Mouse (Mus musculus) heart, postnatal 14 days (tissue): Measurements from ENCODE around the gene Nrap. TPM values are rescaled to one million over a fixed set of nuclear protein-coding genes. Genes with fewer than 3 reads are reported as not detected.

ENCODE experiments used
- DNase-seq, 2 experiments: peaks; one replicate each; pipeline ENCODE4 v3.0.0; 2021 to 2022
- intact Hi-C: fragments of 180-260 bp; cut with DNase I; formaldehyde crosslinking; loops from one replicate; pipeline ENCODE4 v1.15.1; 2025
- total RNA-seq, 2 experiments: library from RNA; stranded (reverse); gene quantifications; 2 replicates each; pipeline ENCODE4 v1.2.3; 2021

The Nrap gene
- total RNA-seq, 2 experiments from 2014 or later, result 219 to 250 TPM

DNA sequence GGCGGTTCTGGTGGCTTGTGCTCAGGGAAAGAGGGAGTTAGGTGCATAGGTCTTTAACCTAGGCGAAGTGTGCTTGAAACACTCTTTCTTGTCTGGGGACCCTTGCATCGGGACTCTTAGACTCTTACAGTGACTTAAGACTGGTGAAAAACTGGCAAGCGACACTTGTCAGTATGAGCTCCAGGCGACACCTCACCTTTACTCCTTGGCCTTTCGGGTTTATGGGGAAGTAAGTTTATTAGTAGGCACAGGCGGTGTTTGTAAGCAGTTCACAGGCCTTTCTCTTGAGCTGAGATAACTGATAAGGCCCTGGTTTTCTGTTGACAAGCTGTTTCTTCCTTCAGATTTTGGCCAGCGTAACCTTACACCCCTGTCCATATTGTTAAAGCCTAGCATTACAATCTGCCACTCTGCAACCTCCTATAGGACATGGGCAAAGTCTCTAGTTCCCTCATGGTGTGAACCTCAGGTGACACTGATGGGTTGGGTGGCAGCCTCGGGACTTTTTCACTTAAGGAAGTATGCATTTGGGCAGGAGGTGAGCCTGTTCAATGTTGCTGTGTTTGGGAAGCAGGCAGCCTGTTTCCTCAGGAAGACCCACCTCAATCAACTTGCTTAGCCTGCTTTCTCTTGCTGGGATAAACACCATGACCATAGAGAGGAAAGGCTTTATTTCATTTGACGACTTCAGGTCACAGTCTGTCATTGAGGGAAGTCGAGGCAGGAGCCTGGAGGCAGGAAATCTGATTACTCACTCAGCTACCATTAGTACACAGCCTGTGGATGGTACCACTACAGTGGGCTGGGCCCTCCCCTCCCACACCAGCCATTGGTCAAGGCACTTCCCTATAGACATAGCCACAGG is 8.1 kb upstream of the Nrap start:
- intact Hi-C loops, result loop anchor here (2.0 kb wide), 1 partner anchor 37 kb away; no protein-coding TSS in a partner anchor
- no peak for DNase-seq

DNA sequence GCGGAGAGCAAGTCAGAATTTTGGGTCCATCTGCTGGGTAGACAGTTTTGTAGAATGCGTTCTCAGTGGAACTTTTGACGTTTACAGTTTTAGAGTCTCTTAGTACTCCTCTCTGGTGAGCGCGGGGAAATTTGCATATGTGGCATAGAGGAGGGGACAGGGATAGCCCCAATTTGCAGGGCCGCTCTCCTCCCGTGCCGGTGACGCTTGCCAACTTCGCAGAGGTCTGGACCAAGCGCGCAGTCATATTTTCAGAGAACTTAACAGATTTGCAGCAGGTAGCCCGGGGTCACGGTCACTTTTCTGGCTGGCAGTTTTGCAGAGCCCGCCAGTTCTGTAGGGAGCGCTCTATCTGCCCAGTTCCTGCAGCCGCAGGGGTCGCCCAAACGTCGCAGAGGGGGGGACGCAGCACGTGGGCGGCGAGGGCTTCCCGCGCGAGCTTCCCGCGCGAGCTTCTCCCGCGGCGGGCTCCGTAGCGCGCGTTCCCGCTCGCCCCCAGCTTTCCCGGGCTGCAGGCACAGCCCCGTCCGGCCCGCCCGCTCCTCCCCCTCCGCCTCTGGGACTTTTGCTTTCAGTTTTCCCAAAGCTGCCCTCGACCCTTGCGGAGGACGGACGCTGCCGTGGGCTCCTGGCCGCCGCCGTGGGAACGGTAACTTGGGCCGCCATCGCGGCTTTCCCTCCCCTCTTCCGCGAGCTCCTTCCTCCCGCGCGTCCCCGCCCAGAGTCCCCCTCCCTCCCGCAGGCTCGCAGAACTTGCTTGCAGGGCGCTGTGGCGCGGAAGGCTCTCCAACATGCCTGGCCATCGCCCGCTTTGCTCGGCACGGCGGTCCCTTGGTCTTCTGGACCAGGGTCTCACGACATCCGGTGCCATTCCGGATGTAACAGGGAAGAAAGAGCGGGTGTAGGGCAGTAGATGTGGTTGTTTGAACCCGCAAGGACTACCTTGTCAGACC is 7.1 kb upstream of the Nrap start, which contains the start of gene Casp7:
TSS of gene Casp7 (plus strand) at position 461 of the 953 bp plus-strand sequence.
- intact Hi-C loops, result loop anchor here (2.0 kb wide), 1 partner anchor 36 kb away; no protein-coding TSS in a partner anchor
- peak; percentile 79 to 80 for DNase-seq

DNA sequence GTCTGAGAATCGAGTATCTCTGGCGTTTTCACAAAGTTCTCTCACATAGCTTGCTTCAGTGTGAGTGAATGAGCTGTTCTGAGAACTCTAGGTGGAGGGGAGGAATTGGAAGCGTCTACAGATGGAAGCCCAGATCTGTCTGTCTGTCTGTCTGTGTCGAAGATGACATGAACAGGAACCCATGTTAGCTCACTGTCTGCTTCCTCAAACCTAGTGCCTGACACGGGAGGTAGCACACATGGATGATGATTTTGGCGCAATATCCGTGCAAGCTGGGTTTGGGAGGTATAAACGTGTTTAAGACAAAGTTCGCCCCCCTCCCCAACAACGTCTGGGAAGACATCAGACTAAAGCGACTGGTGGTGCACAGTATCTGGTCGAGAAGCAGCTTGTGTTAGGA is 6.4 kb upstream of the Nrap start:
- intact Hi-C loops, result loop anchor here (2.0 kb wide), 1 partner anchor 35 kb away; no protein-coding TSS in a partner anchor
- no peak for DNase-seq

DNA sequence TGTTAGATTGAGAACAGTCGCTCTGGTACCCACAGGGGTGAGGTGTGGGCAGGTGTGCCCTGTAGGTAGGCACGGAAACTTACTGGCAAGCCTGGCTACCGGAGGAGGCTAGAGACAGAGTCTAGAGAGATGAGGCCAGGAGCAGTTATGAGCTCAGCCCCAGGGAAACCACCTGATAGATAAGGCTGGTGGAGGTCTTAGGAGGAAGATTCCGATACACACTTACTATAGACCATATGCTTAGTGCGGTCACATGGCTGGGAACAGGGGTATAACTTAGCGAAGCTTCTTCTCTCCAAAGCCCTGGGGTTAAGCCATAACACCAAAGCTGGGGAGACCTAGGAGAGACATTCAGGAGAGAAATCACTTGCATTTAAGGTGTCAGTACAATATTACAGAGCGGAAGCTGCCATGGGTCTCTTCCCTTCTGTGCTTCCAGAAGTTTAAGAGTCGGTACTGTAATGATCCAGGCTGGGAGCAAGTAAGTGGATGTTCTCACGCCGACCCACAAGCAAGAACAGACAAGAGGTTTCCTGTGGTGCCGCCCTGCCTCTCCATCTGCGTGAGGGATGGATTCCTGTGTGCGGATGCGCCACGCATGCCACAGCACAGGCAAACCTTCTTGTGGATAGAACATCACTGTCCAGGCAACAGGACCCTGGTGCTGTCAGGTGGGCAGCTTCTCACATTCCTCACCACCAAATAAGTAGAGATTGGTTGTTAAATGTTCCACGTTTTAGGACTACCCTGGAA is 5.5 kb upstream of the Nrap start:
- intact Hi-C loops, result no loop called here
- DNase-seq, result no peak

DNA sequence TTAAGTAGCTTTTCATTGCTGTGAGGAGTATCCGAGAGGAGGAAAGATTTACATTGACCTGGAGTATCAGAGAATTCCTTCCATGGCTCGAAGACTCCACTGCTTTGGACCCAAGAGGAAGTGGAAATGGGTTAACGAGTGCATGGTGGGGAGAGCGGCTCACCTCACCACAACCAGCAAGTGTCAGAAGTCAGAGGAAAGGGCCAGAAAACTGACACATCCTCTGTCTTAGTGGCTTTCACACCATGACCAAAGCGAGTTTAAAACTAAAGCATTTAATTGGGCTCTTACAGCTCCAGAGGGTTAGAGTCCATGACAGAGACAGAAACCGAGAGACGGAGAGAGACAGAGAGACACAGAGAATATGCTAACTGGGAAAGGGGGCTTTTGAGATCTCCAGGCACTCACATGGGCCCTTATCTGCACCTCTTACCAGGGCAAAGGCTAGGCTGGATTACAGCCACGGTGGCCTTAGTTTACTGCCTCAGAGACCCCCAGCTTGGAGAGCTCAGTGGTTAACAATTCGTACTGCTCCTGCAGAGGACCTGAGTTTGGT is 3.6 kb upstream of the Nrap start:
- intact Hi-C loops, result no loop called here
- DNase-seq, result no peak

DNA sequence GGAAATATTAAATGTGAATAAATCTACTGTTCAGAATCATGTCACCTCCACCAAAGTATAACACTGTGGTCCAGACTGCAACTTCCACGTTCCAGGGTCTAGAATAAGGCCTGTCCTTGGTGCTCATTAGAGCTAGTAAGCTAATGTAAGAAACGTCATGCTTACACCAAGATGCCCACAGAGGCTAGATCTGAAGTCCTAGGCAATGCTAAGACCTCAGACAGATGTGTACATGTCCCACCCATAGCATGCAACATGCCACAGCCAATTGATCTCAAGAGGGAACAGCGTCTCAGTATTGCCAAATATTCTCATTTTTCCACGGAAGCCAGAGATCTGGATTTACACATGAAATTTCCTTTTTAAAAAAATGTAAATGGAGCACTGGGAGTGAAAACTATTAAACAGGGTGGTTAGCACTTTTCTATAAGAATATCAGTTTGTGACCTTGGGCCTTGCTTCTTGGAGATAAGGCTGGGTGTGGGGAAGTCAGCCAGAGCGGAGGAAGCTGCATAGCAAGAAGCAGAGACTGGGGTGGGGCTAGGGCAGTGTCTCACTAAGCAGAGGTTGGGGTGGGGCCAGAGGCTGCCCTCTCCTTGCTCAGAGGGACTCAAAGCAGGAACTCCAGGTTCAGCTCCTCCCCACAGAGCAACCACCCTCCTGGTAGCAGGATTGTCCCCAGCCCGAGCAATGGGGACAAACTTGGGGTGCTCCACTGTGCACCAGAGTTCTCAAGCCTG is 1.6 kb upstream of the Nrap start:
- no peak for DNase-seq
- intact Hi-C loops, result no loop called here

DNA sequence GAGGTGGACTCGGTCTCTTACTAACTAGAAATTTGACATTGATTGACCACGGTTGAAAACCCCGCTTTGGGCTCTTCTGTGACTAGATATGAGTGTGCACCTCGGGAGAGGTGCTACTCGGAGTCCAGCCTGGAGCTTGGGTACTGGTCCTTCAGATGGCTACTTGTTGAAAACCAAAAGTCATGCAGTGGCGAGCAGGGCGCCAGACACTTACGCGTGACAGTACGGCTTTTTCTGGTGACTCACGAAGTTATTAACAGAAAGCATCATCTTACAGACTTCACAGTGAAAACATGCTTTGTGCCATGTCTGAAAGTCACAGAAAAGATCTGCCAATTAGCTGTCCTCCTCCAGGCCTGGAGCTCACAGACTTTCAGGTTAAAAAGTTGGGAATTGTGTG is 661 bp downstream of the Nrap start:
- intact Hi-C loops, result no loop called here
- DNase-seq, result peak in 1 of 2 experiments; percentile 40

DNA sequence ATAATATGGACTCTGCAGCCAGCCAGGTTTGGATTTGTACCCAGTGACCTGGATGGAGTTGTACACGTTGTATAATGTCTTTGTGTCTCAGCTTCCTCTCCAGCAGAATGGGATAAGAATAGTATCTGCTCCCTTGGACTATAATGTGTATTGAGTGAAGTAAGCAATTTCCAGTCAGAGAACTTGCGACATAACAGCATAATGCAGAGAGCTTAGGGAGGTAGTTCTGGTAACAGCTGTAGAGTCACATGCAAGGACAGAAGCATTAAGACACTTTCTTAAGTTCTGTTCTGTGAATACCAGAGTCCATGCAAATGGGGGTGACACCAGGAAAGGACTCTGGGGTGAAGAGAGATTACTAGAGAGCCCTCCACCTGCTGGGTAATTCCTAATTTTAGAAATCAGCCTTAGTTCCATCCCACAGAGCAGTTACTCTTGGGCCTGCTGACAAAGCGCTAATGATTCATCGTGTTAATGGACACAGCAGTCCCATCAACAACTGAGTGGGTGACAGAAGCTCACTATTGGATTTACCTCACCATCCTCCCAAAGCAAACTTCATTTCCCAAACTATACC is 2.0 kb downstream of the Nrap start:
- intact Hi-C loops, result no loop called here
- DNase-seq, result no peak

DNA sequence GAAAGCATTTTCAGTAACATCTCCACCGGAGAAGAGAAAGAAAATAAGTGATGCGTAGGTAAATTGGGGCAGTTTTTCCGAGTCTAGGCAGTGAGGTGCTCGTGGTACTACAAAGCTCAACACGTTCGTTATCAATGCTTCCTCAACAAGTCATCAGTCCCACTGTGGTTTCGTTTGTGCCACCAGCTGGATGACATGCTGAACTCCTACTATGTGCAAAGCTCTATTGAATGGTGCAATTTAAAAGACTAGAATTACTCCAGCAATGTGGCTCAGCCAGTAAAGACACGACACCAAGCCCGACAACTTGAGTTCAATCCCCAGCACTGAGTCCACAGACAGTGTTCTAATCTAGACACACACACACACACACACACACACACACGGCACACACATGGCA is 3.7 kb downstream of the Nrap start:
- DNase-seq, result no peak
- intact Hi-C loops, result no loop called here

DNA sequence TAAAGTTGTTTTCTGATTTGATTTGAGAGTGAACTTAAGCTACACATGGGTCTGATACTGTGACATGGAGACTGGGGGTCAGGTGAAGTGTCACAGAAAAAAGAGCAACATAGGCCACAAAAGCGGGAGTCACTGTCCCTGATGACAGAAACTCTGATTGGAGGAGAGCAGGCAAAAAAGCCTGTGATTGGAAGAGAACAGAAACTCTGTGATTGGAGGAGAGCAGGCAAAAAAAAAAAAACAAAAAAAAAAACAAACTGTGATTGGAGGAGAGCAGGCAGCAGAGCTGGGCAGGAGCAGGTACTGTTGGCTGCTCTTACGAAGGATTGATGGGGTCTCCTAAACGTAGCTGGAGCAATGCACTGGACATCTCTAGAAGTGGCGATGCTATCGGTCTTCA is 4.3 kb downstream of the Nrap start:
- DNase-seq, result no peak
- intact Hi-C loops, result no loop called here

DNA sequence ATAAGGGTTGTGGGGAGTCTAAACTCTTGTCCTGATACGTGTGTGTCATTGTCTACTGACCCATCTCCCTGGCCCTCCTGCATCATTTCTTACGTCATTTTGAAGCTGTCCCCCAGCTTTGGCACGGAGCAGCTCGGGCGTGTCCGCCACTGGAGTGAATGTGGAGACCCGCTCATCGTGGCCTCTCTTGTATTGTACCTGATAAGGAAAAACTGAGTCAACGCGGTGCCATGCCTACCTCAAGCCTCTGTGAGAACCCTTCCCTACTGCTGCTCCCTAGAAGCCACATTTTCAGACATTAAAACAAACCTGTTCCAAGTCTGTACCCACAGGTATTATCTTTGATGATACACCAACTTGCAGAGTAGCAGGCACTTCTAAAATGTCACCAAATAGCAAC is 8.4 kb downstream of the Nrap start:
- DNase-seq, result no peak
- intact Hi-C loops, result no loop called here

DNA sequence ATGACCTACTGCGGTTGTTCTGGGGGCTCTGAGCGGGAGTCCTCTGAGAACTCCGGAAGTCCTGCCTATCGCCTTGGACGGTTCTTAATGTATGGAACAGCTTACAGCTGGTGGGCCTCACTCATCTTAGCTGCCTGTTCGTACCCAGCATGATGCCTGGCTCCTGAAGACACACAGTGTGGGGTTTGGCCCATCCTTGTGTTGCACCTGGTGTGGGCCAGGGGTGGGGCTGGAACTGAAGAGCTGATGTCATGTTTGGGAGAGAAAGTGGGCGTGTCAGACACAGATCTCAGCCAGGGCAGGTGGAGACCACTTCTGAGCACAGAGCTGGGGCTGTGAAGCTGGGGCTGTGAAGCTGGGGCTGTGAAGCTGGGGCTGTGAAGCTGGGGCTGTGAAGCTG is 9.5 kb downstream of the Nrap start:
- intact Hi-C loops, result no loop called here
- DNase-seq, result no peak

DNA sequence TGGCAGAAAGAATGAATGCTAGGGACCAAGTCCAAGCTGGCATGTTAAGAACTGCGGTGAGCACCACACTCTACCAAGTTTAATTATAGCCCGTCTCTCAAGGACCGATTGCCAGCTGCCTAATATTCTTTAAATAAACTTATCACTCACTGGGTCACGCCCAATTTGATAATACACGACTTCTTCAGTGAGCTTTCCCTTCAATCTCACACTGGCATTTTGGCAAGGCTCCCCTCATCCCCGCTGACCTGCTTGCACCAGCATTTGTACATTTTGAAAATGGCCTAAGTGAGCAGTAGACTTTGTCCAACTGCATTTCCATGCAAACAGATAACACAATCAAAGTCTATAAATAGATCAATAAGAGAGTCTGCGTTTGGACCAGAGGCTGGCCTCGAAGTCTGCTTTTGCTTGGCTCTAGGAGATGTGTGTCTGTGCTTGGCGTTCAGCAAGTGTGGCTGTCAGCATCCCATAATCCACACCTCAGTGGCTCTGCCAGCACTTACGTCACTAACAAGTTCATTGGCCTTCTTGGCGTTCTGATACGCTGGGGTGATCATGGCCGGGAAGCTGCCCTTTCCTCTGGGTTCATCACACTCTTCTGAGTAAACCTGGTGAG is 11.2 kb downstream of the Nrap start:
- DNase-seq, result peak; percentile 51 to 73
- intact Hi-C loops, result no loop called here

DNA sequence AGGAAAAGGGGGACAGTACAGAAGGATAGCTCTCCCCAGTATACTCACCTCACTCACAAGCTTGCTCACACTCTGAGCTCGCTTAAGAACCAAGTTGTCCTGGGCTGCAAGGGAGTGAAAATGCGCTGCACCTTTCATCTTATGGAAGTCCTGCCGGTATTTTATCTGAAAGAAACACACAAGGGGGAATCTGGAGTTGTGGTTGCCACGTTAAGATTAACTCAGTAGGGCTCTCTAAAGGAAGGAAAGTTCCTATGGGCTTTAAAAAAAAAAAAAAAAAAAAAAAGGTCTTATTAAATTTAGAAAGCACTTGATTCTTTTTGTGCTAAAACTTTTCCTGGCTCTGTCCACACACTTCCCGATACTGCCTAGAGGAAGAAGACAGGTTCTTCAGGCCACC is 11.8 kb downstream of the Nrap start:
- intact Hi-C loops, result no loop called here
- no peak for DNase-seq

DNA sequence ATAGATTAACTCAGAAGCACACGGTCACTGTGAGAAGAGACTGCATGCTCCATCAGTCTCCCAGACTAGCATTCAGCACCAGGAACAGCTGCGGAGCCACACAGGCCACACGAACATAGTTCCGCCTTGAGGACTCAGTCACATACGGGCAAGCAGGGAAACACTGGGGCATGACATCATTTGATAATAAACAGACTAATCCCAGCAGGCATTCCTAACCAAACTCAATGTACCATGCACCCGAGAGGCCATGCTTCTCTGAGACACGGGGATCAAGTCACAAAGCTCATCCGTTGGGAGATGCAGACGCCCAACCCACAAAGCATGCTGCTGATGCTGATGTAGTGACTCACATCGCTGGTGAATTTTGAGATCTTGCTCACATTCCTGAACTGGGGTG is 15.8 kb downstream of the Nrap start:
- intact Hi-C loops, result no loop called here
- DNase-seq, result no peak

DNA sequence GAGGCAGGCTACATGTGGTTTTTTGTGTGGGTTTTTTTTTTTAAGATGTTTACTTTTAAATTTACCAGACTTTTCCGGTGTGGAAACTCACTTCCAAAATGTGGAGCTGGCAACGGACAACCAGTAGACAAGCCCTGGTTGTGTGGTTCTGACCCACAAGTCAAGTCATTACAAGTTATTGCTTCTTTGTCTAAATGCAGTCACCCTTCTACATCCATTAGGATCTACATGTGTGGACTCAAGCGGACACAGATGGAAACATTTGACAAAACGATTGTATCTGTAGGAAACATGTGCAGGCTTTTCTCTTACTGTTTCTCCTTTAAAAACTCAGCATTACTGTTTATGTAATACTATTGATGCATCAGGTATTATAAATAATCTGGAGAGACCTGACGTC is 16.6 kb downstream of the Nrap start:
- no peak for DNase-seq
- intact Hi-C loops, result no loop called here

DNA sequence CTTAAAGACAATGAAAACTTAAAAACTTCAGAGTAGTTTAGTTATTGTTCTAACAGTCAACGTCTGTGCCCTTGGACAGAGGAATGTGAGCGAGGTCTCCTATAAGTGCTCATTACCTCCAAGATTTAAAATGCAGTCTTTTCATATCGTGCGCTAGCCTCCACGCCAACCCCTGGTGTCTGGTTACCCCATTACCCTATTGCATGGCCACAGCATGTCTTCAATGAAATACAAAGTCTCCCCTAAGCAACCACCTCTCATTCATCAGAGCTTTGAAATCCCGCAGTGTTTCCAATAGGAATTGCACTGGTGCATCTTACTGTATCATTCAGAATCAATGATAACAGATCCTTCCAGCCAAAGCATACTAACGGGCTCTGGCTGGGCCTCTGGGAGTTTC is 17.6 kb downstream of the Nrap start:
- DNase-seq, result no peak
- intact Hi-C loops, result no loop called here

DNA sequence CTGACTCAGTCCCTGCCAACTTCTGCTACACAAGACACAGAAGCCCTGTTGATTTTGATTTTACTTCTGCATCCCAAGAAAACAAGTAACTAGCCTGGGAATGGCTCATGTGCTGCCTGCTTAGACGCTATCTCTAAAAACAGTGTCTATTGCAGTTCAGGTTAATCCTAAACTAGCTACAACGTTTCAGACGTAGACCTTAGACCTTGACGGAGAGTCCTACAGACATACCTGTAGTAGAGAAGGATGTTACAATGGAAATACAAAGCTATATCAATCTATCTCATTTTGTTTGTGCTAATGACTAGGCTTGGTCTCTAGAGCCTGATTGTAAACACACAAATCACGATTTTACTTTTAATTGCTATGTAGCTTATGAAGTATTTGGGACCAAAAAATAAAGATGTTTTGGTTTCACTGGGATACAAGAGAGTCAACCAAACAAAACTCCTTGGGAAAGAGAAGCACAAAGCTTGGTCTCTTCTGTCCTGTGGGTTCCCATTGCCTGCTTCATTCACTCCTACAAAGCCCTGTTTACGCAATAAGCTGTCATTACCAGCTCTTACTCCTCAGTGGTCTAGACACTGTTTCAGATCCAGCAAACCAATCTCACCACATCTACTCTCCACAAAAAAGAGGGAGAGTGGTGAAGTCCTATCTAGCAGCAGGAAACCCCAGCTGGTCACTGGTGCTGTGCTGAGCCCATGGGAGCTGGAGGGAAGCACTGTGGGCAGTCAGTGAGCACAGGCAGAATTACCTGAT is 19.3 kb downstream of the Nrap start:
- no peak for DNase-seq
- intact Hi-C loops, result no loop called here
